Mouse (Mus musculus): Measurements from ENCODE around the gene Xcr1. TPM values are rescaled to one million over a fixed set of nuclear protein-coding genes. Genes with fewer than 3 reads are reported as not detected.

Xcr1 gene
- total and polyA plus RNA-seq, 3 experiments: 0.57 to 1.9 (median 0.62) TPM

- peak overlapping the region; percentile 93 for H3K27ac ChIP-seq (ENCODE audit: insufficient read depth, low read depth)
- H3K4me3 ChIP-seq (replicated peaks in 1 of 3; ENCODE audit: low read depth in 2 of 3, low read length in 2 of 3, poor library complexity in 1 of 3): no peak overlapping the region
- H3K79me2 ChIP-seq (replicated peaks; ENCODE audit: control insufficient read depth, extremely low read depth, insufficient read depth, poor library complexity, severe bottlenecking): peaks cover 40% of the 10 kb centered on the region
- peak overlapping the region; percentile 77 for H3K4me2 ChIP-seq (ENCODE audit: insufficient read depth, low read depth, poor library complexity, severe bottlenecking)
- peak overlapping the region; percentile 86 for H3K9ac ChIP-seq (ENCODE audit: insufficient read depth, low read depth)
- dilution Hi-C loops (cut with MboI; ENCODE audit: extremely low pct_ligation_motif_present, extremely low pct_unique_long_range_greater_than_20kb, low sequenced_read_pairs) (no loop called here), in situ Hi-C loops (cut with MboI; ENCODE audit: low pct_ligation_motif_present, low pct_unique_long_range_greater_than_20kb, low sequenced_read_pairs) (no loop called here)
- no peaks in the 10 kb centered on the region for H3K27me3 ChIP-seq (replicated peaks)
- peak; percentile 61; the same call in 1 of the 2 replicates for TF ChIP-seq MAFK (IDR thresholded peaks at IDR 0.05; ENCODE audit: insufficient replicate concordance, low read length)
- TF ChIP-seq CHD2 (IDR thresholded peaks at IDR 0.05; ENCODE audit: low read length): no peak
- 0 out of 2 replicates have a peak, but pooled peaks have one; percentile 25 for TF ChIP-seq TBP (conservative IDR thresholded peaks at IDR 0.05; ENCODE audit: low read depth, low read length)
- TF ChIP-seq POLR2AphosphoS2 (IDR thresholded peaks at IDR 0.05; ENCODE audit: low read depth, low read length): no peak
- no peak for TF ChIP-seq JUND (conservative IDR thresholded peaks at IDR 0.05; ENCODE audit: low read depth, low read length)
- TF ChIP-seq MAZ (IDR thresholded peaks at IDR 0.05; ENCODE audit: low read depth, low read length): 0 out of 2 replicates have a peak, but pooled peaks have one; percentile 45
- TF ChIP-seq NELFE (IDR thresholded peaks at IDR 0.05; ENCODE audit: low read depth, low read length): peak; percentile 46; the same call in 1 of the 2 replicates
- TF ChIP-seq GABPA (IDR thresholded peaks at IDR 0.05; ENCODE audit: insufficient replicate concordance, low read depth, low read length): no peak
- TF ChIP-seq JUN (IDR thresholded peaks at IDR 0.05; ENCODE audit: insufficient read depth, low read depth, low read length): 0 out of 2 replicates have a peak, but pooled peaks have one; percentile 1
- TF ChIP-seq E2F4 (IDR thresholded peaks at IDR 0.05; ENCODE audit: insufficient replicate concordance, low read depth, low read length): no peak
- peak; percentile 61; the same call in 1 of the 2 replicates for TF ChIP-seq ETS1 (conservative IDR thresholded peaks at IDR 0.05; ENCODE audit: low read depth, low read length)
- no peak for TF ChIP-seq NRF1 (IDR thresholded peaks at IDR 0.05; ENCODE audit: low read depth, low read length)
- peak; percentile 69 for TF ChIP-seq BHLHE40 (IDR thresholded peaks at IDR 0.05; ENCODE audit: low read depth, low read length)
- TF ChIP-seq CTCF (conservative IDR thresholded peaks at IDR 0.05 in 1 of 2, IDR thresholded peaks at IDR 0.05 in 1 of 2; ENCODE audit: low read depth in 2 of 2, low read length in 2 of 2): peak in 1 of 2 experiments; percentile 59; a peak in 3 of 4 replicates
- TF ChIP-seq MYC (IDR thresholded peaks at IDR 0.05; ENCODE audit: low read depth, low read length): peak; percentile 96
- peak; percentile 43; the same call in 1 of the 2 replicates for TF ChIP-seq HCFC1 (IDR thresholded peaks at IDR 0.05; ENCODE audit: low read depth, low read length)
- TF ChIP-seq SMC3 (IDR thresholded peaks at IDR 0.05; ENCODE audit: low read depth, low read length): peak; percentile 41
- TF ChIP-seq ZKSCAN1 (IDR thresholded peaks at IDR 0.05; ENCODE audit: borderline replicate concordance, low read depth, low read length): no peak
- TF ChIP-seq POLR2A (IDR thresholded peaks at IDR 0.05; ENCODE audit: low read depth, low read length): peak; percentile 56
- TF ChIP-seq KAT2A (IDR thresholded peaks at IDR 0.05; ENCODE audit: insufficient replicate concordance, low read length): no peak
- TF ChIP-seq USF2 (conservative IDR thresholded peaks at IDR 0.05; ENCODE audit: low read depth, low read length): no peak
- TF ChIP-seq MXI1 (IDR thresholded peaks at IDR 0.05; ENCODE audit: low read depth, low read length): peak; percentile 91
- TF ChIP-seq EP300 (IDR thresholded peaks at IDR 0.05; ENCODE audit: low read length): no peak; the same call in none of the 2 replicates
- no peak for TF ChIP-seq UBTF (IDR thresholded peaks at IDR 0.05; ENCODE audit: low read depth, low read length)
- TF ChIP-seq USF1 (IDR thresholded peaks at IDR 0.05; ENCODE audit: low read depth, low read length): no peak
- peak; percentile 72 for TF ChIP-seq SIN3A (IDR thresholded peaks at IDR 0.05; ENCODE audit: low read length)
- peak; percentile 92 for TF ChIP-seq MAX (IDR thresholded peaks at IDR 0.05; ENCODE audit: low read length)
- no peak for TF ChIP-seq ELF1 (IDR thresholded peaks at IDR 0.05; ENCODE audit: low read depth, low read length)
- TF ChIP-seq ZMIZ1 (IDR thresholded peaks at IDR 0.05; ENCODE audit: low read depth, low read length): no peak
- TF ChIP-seq TCF12 (IDR thresholded peaks at IDR 0.05; ENCODE audit: low read depth, low read length): 0 out of 2 replicates have a peak, but pooled peaks have one; percentile 51
- TF ChIP-seq IRF4 (IDR thresholded peaks at IDR 0.05; ENCODE audit: low read depth, low read length): peak; percentile 73
- peak; percentile 97 for TF ChIP-seq MEF2A (IDR thresholded peaks at IDR 0.05; ENCODE audit: borderline replicate concordance, low read depth, low read length)
- TF ChIP-seq ZNF384 (IDR thresholded peaks at IDR 0.05; ENCODE audit: low read depth, low read length): no peak
- TF ChIP-seq PAX5 (IDR thresholded peaks at IDR 0.05; ENCODE audit: low read length): no peak
- no peak for TF ChIP-seq CHD1 (IDR thresholded peaks at IDR 0.05; ENCODE audit: low read depth, low read length)
- TF ChIP-seq RCOR1 (conservative IDR thresholded peaks at IDR 0.05; ENCODE audit: low read depth, low read length): no peak
- TF ChIP-seq ZC3H11A (IDR thresholded peaks at IDR 0.05; ENCODE audit: low read depth, low read length): no peak
- TF ChIP-seq RAD21 (IDR thresholded peaks at IDR 0.05; ENCODE audit: low read depth, low read length): peak; percentile 34
- H3K36me3 ChIP-seq (replicated peaks in 1 of 2; ENCODE audit: control insufficient read depth in 1 of 2, insufficient read depth in 1 of 2, low read length in 1 of 2): peaks cover 24 to 41% of the 10 kb centered on the region in 2 experiments
- H3K4me1 ChIP-seq (ENCODE audit: control insufficient read depth in 1 of 2, insufficient read depth in 2 of 2): peaks cover 13 to 61% of the 10 kb centered on the region in 2 experiments
- DNase-seq (ENCODE audit: extremely low read depth): peak; percentile 85
- H3K9me3 ChIP-seq (replicated peaks; ENCODE audit: low read length): no peaks in the 10 kb centered on the region
These were observed 16.7 kb downstream of the Xcr1 start for GRCm38 (mm10) chr9:123845120-123845519.

All from CH12.LX (cell line).